Mouse (Mus musculus): Measurements from ENCODE around the gene Tbc1d4. TPM values are rescaled to one million over a fixed set of nuclear protein-coding genes. Genes with fewer than 3 reads are reported as not detected.

Gene Tbc1d4
- polyA plus RNA-seq, 1 experiment = 3.6 TPM

GRCm38 (mm10) chr14:101573107-101573614 is 35.8 kb downstream of the Tbc1d4 start:
- TF ChIP-seq MYOG (IDR thresholded peaks at IDR 0.05; ENCODE audit: control insufficient read depth in 1 of 3, insufficient read depth in 1 of 3, insufficient read length in 2 of 3, low read depth in 2 of 3) = no peak
- TF ChIP-seq MYOD1 (IDR thresholded peaks at IDR 0.05; ENCODE audit: control insufficient read depth in 1 of 3, insufficient read length in 2 of 3, low read depth in 2 of 3) = no peak
- TF ChIP-seq TCF12 (IDR thresholded peaks at IDR 0.05; ENCODE audit: insufficient read depth, poor library complexity, severe bottlenecking) = no peak
- no peak for TF ChIP-seq TCF3 (IDR thresholded peaks at IDR 0.05; ENCODE audit: insufficient read length, low read depth)
- no peak for TF ChIP-seq POLR2A (IDR thresholded peaks at IDR 0.05; ENCODE audit: insufficient read length, low read depth)
- no peak for TF ChIP-seq REST (IDR thresholded peaks at IDR 0.05; ENCODE audit: insufficient read depth, insufficient read length)
- TF ChIP-seq MAX (IDR thresholded peaks at IDR 0.05; ENCODE audit: low read depth) = no peak
- no peak for TF ChIP-seq CEBPB (IDR thresholded peaks at IDR 0.05; ENCODE audit: insufficient read depth, poor library complexity, severe bottlenecking)
- no peak for TF ChIP-seq USF1 (IDR thresholded peaks at IDR 0.05; ENCODE audit: low read depth)
- TF ChIP-seq SRF (IDR thresholded peaks at IDR 0.05; ENCODE audit: control insufficient read depth, insufficient read length, low read depth) = no peak
- TF ChIP-seq POLR2AphosphoS2 (IDR thresholded peaks at IDR 0.05; ENCODE audit: insufficient read length, low read depth) = no peak
- no peak for TF ChIP-seq E2F4 (IDR thresholded peaks at IDR 0.05; ENCODE audit: insufficient read depth)
- Histone ChIP-seq H3K36me3 (ENCODE audit: control insufficient read depth, insufficient read depth) (no peaks in the 10 kb centered on the region), H3ac (ENCODE audit: control insufficient read depth, insufficient read length) (no peak overlapping the region), H3K4me2 (ENCODE audit: low read depth) (no peak overlapping the region), H3K4me3 (no peak overlapping the region), H3K27me3 (ENCODE audit: control insufficient read depth, insufficient read depth, insufficient read length) (no peaks in the 10 kb centered on the region), H3K79me2 (ENCODE audit: control insufficient read depth, insufficient read depth) (no peaks in the 10 kb centered on the region)

DNA sequence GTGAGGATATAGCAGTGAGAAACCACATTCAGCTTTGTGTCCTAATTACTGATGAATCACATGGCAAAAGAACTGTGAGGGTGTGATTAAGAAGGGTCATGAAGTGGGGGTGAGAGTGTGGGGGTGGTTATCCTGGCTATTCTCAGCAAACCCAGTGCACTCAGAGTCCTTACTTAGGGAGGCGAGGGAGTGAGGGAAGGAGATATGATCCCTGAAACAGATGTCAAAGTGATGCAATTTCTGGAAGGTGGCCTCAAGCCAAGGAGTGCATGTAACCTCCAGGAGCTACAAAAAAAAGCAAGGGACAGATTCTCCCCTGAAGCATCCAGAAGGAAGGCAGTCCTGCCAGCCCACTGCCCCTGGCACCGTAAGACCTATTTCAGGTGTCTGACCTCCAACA is 40.2 kb downstream of the Tbc1d4 start:
- no peak overlapping the region for H3K4me3 ChIP-seq
- no peaks in the 10 kb centered on the region for H3K79me2 ChIP-seq (ENCODE audit: control insufficient read depth, insufficient read depth)
- peak overlapping the region; percentile 65 for H3K4me2 ChIP-seq (ENCODE audit: low read depth)
- H3K36me3 ChIP-seq (ENCODE audit: control insufficient read depth, insufficient read depth) = no peaks in the 10 kb centered on the region
- no peak overlapping the region for H3ac ChIP-seq (ENCODE audit: control insufficient read depth, insufficient read length)
- TF ChIP-seq E2F4 (IDR thresholded peaks at IDR 0.05; ENCODE audit: insufficient read depth) (no peak), CEBPB (IDR thresholded peaks at IDR 0.05; ENCODE audit: insufficient read depth, poor library complexity, severe bottlenecking) (peak; percentile 99), POLR2AphosphoS2 (IDR thresholded peaks at IDR 0.05; ENCODE audit: insufficient read length, low read depth) (no peak), TCF3 (IDR thresholded peaks at IDR 0.05; ENCODE audit: insufficient read length, low read depth) (peak; percentile 12), MAX (IDR thresholded peaks at IDR 0.05; ENCODE audit: low read depth) (peak; percentile 8), POLR2A (IDR thresholded peaks at IDR 0.05; ENCODE audit: insufficient read length, low read depth) (no peak), USF1 (IDR thresholded peaks at IDR 0.05; ENCODE audit: low read depth) (peak; percentile 64), SRF (IDR thresholded peaks at IDR 0.05; ENCODE audit: control insufficient read depth, insufficient read length, low read depth) (no peak), MYOG (IDR thresholded peaks at IDR 0.05; ENCODE audit: control insufficient read depth in 1 of 3, insufficient read depth in 1 of 3, insufficient read length in 2 of 3, low read depth in 2 of 3) (peak in 2 of 3 experiments; percentile 68 to 81), MYOD1 (IDR thresholded peaks at IDR 0.05; ENCODE audit: control insufficient read depth in 1 of 3, insufficient read length in 2 of 3, low read depth in 2 of 3) (peak; percentile 55 to 87 (median 68)), REST (IDR thresholded peaks at IDR 0.05; ENCODE audit: insufficient read depth, insufficient read length) (no peak), TCF12 (IDR thresholded peaks at IDR 0.05; ENCODE audit: insufficient read depth, poor library complexity, severe bottlenecking) (peak; percentile 88)
- no peaks in the 10 kb centered on the region for H3K27me3 ChIP-seq (ENCODE audit: control insufficient read depth, insufficient read depth, insufficient read length)

GRCm38 (mm10) chr14:101566717-101567116 is 42.3 kb downstream of the Tbc1d4 start:
- no peaks in the 10 kb centered on the region for H3K36me3 ChIP-seq (ENCODE audit: control insufficient read depth, insufficient read depth)
- no peak overlapping the region for H3ac ChIP-seq (ENCODE audit: control insufficient read depth, insufficient read length)
- TF ChIP-seq POLR2A (IDR thresholded peaks at IDR 0.05; ENCODE audit: insufficient read length, low read depth) (no peak), MYOD1 (IDR thresholded peaks at IDR 0.05; ENCODE audit: control insufficient read depth in 1 of 3, insufficient read length in 2 of 3, low read depth in 2 of 3) (no peak), E2F4 (IDR thresholded peaks at IDR 0.05; ENCODE audit: insufficient read depth) (no peak), TCF12 (IDR thresholded peaks at IDR 0.05; ENCODE audit: insufficient read depth, poor library complexity, severe bottlenecking) (no peak), SRF (IDR thresholded peaks at IDR 0.05; ENCODE audit: control insufficient read depth, insufficient read length, low read depth) (no peak), POLR2AphosphoS2 (IDR thresholded peaks at IDR 0.05; ENCODE audit: insufficient read length, low read depth) (no peak), CEBPB (IDR thresholded peaks at IDR 0.05; ENCODE audit: insufficient read depth, poor library complexity, severe bottlenecking) (no peak), MYOG (IDR thresholded peaks at IDR 0.05; ENCODE audit: control insufficient read depth in 1 of 3, insufficient read depth in 1 of 3, insufficient read length in 2 of 3, low read depth in 2 of 3) (no peak), REST (IDR thresholded peaks at IDR 0.05; ENCODE audit: insufficient read depth, insufficient read length) (no peak), TCF3 (IDR thresholded peaks at IDR 0.05; ENCODE audit: insufficient read length, low read depth) (no peak), USF1 (IDR thresholded peaks at IDR 0.05; ENCODE audit: low read depth) (no peak), MAX (IDR thresholded peaks at IDR 0.05; ENCODE audit: low read depth) (no peak)
- no peaks in the 10 kb centered on the region for H3K27me3 ChIP-seq (ENCODE audit: control insufficient read depth, insufficient read depth, insufficient read length)
- H3K79me2 ChIP-seq (ENCODE audit: control insufficient read depth, insufficient read depth) = no peaks in the 10 kb centered on the region
- H3K4me2 ChIP-seq (ENCODE audit: low read depth) = no peak overlapping the region
- H3K4me3 ChIP-seq = no peak overlapping the region

GRCm38 (mm10) chr14:101565661-101566060 is 43.3 kb downstream of the Tbc1d4 start:
- no peaks in the 10 kb centered on the region for H3K79me2 ChIP-seq (ENCODE audit: control insufficient read depth, insufficient read depth)
- H3K27me3 ChIP-seq (ENCODE audit: control insufficient read depth, insufficient read depth, insufficient read length) = no peaks in the 10 kb centered on the region
- peak overlapping the region; percentile 9 for H3K4me2 ChIP-seq (ENCODE audit: low read depth)
- H3K4me3 ChIP-seq = no peak overlapping the region
- TF ChIP-seq USF1 (IDR thresholded peaks at IDR 0.05; ENCODE audit: low read depth) (no peak), POLR2A (IDR thresholded peaks at IDR 0.05; ENCODE audit: insufficient read length, low read depth) (no peak), E2F4 (IDR thresholded peaks at IDR 0.05; ENCODE audit: insufficient read depth) (no peak), TCF3 (IDR thresholded peaks at IDR 0.05; ENCODE audit: insufficient read length, low read depth) (no peak), SRF (IDR thresholded peaks at IDR 0.05; ENCODE audit: control insufficient read depth, insufficient read length, low read depth) (no peak), MYOG (IDR thresholded peaks at IDR 0.05; ENCODE audit: control insufficient read depth in 1 of 3, insufficient read depth in 1 of 3, insufficient read length in 2 of 3, low read depth in 2 of 3) (no peak), POLR2AphosphoS2 (IDR thresholded peaks at IDR 0.05; ENCODE audit: insufficient read length, low read depth) (no peak)
- no peaks in the 10 kb centered on the region for H3K36me3 ChIP-seq (ENCODE audit: control insufficient read depth, insufficient read depth)
- H3ac ChIP-seq (ENCODE audit: control insufficient read depth, insufficient read length) = no peak overlapping the region

All from myocyte (in vitro differentiated cells).